Mouse (Mus musculus): ENCODE data around the gene Ddb2. TPM values are rescaled to one million over a fixed set of nuclear protein-coding genes. Genes with fewer than 3 reads are reported as not detected.

Gene Ddb2
- polyA plus RNA-seq, 1 experiment from 2014 or later: 20.6 TPM

DNA sequence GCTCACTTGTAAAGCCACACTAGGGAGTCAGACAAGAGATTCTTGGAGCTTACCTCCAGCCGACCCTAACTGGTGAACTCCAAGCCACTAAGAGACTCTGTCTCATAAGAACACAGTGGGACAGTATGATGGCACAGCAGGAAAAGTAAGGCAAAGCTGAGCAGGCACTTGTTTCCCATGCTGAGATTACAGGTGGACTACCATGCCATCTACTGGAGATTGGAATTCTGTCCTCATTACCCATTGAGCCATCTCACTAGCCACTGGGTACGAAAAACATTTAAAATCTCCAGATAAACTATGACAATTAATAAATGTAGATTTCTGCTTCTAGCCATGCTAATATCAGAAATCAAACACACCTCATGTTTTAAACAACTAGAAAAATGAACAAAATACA is 13.2 kb downstream of the Ddb2 start:
- H3K9me3 ChIP-seq (ENCODE audit: low read length): no peaks in the 10 kb centered on the region
- no peaks in the 10 kb centered on the region for H3K36me3 ChIP-seq (ENCODE audit: insufficient read depth, low read length)
- no peak overlapping the region for H3K27ac ChIP-seq (ENCODE audit: low read length)
- no peak overlapping the region for H3K9ac ChIP-seq (replicated peaks; ENCODE audit: low read length)
- H3K4me3 ChIP-seq (ENCODE audit: low read length): no peak overlapping the region
- ATAC-seq (ENCODE audit: low FRiP score, low TSS enrichment): no peak
- H3K4me2 ChIP-seq (replicated peaks; ENCODE audit: low read depth, low read length): no peak overlapping the region
- no peaks in the 10 kb centered on the region for H3K4me1 ChIP-seq (ENCODE audit: insufficient read depth, low read length)
- 90% methylated on average over 2 of the region's 2 CpGs for WGBS
- H3K27me3 ChIP-seq (ENCODE audit: insufficient read depth, low read length): no peaks in the 10 kb centered on the region

DNA sequence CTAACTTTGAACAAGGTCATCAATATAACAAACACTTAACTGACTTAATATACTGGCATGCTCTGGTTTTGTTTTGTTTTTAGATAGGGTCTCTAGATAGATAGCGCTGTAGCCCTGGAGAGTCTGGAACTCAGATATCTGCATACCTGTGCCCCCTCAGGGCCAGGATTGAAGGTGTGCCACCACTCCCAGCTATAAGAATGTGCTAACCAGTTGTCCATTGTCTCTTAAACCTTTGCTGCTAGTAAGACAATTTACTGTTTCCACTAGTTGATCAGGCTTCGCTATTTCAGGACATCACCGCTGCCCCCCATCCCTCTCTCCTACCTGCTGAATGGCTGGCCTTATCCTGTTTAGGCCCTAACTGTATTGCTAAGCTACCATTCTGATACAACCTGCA is 16.3 kb downstream of the Ddb2 start:
- H3K9ac ChIP-seq (replicated peaks; ENCODE audit: low read length): no peak overlapping the region
- H3K4me1 ChIP-seq (ENCODE audit: insufficient read depth, low read length): no peaks in the 10 kb centered on the region
- ATAC-seq (ENCODE audit: low FRiP score, low TSS enrichment): no peak
- H3K27ac ChIP-seq (ENCODE audit: low read length): no peak overlapping the region
- H3K27me3 ChIP-seq (ENCODE audit: insufficient read depth, low read length): no peaks in the 10 kb centered on the region
- 91% methylated on average over 3 of the region's 3 CpGs for WGBS
- H3K9me3 ChIP-seq (ENCODE audit: low read length): no peaks in the 10 kb centered on the region
- H3K36me3 ChIP-seq (ENCODE audit: insufficient read depth, low read length): peaks cover 3% of the 10 kb centered on the region; the same call in 1 of the 2 replicates
- H3K4me2 ChIP-seq (replicated peaks; ENCODE audit: low read depth, low read length): no peak overlapping the region
- H3K4me3 ChIP-seq (ENCODE audit: low read length): no peak overlapping the region

DNA sequence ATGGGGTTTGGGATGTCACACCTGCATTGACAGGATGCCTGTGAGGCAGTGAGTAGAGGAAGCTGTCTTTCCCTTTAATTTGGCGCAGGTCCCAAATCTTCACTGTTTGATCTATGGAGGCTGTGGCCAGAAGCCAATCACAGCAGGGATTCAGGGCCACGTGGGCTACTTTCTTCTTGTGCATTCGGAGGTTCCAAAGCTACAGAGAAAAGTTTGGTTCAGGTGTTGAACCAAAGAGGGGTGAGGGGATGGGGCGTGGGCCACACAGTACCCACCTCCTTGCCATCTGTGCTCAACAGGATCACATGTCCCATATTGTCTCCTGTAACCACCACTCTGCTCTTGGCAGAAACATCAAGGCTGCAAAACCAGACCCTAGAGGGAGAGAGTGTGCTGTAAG is 19.8 kb downstream of the Ddb2 start:
- Histone ChIP-seq H3K4me2 (replicated peaks; ENCODE audit: low read depth, low read length) (no peak overlapping the region), H3K27ac (ENCODE audit: low read length) (no peak overlapping the region), H3K27me3 (ENCODE audit: insufficient read depth, low read length) (no peaks in the 10 kb centered on the region), H3K36me3 (ENCODE audit: insufficient read depth, low read length) (peaks cover 7% of the 10 kb centered on the region; the same call in 1 of the 2 replicates), H3K9me3 (ENCODE audit: low read length) (no peaks in the 10 kb centered on the region), H3K4me1 (ENCODE audit: insufficient read depth, low read length) (no peaks in the 10 kb centered on the region), H3K4me3 (ENCODE audit: low read length) (no peak overlapping the region), H3K9ac (replicated peaks; ENCODE audit: low read length) (no peak overlapping the region)
- no peak for ATAC-seq (ENCODE audit: low FRiP score, low TSS enrichment)
- 62% methylated on average over 4 of the region's 4 CpGs for WGBS

DNA sequence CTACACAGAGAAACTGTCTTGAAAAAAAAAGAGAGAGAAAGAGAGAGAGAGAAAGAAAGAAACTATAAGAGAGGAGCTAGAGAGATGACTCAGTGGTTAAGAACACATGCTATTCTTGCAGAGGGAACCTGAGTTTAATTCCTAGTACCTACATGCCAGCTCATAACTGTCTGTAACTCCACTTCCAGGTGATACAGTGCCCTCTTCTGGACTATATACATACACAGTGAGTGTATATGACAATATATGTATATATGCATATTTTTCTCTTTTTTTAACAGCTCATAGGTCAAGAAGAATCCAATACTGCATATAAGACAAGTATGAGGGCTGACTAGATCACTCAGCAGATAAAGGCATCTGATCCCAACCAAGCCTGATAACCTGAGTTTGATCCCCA is 23.5 kb downstream of the Ddb2 start:
- Histone ChIP-seq H3K9ac (replicated peaks; ENCODE audit: low read length) (no peak overlapping the region), H3K36me3 (ENCODE audit: insufficient read depth, low read length) (peaks cover 30% of the 10 kb centered on the region), H3K4me1 (ENCODE audit: insufficient read depth, low read length) (no peaks in the 10 kb centered on the region), H3K4me3 (ENCODE audit: low read length) (no peak overlapping the region), H3K27ac (ENCODE audit: low read length) (no peak overlapping the region), H3K4me2 (replicated peaks; ENCODE audit: low read depth, low read length) (no peak overlapping the region), H3K9me3 (ENCODE audit: low read length) (no peaks in the 10 kb centered on the region), H3K27me3 (ENCODE audit: insufficient read depth, low read length) (no peaks in the 10 kb centered on the region)
- ATAC-seq (ENCODE audit: low FRiP score, low TSS enrichment): no peak

DNA sequence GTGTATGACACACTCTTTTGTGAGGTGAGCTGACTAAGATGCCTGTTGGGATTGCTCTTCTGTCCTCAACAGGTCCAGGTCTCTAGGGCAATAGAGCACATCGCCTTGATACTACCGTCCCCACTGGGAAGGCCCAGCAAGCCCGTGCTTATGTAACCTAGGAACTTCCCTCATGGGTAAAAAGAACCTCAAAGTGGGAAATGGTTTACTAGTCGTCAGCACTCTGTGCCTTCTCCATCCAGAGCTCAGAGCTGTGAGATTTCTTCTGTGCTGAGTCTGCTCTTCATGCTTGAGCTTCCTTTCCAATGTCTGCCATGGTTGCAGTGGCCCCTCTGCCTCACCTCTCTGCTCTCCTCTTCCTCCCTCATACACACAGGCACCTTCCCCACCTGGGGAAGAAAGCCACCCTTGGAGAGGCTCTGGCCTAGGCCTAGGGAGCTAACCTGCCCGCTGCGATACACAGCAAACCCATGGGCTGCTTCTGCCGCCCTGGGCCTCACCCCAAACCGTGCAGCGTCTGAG is 30.5 kb downstream of the Ddb2 start:
- Histone ChIP-seq H3K4me2 (replicated peaks; ENCODE audit: low read depth, low read length) (no peak overlapping the region), H3K9me3 (ENCODE audit: low read length) (no peaks in the 10 kb centered on the region), H3K27ac (ENCODE audit: low read length) (no peak overlapping the region), H3K4me1 (ENCODE audit: insufficient read depth, low read length) (peaks cover 15% of the 10 kb centered on the region), H3K4me3 (ENCODE audit: low read length) (no peak overlapping the region), H3K27me3 (ENCODE audit: insufficient read depth, low read length) (no peaks in the 10 kb centered on the region), H3K36me3 (ENCODE audit: insufficient read depth, low read length) (peaks cover 39% of the 10 kb centered on the region), H3K9ac (replicated peaks; ENCODE audit: low read length) (no peak overlapping the region)
- ATAC-seq (ENCODE audit: low FRiP score, low TSS enrichment): no peak
- WGBS: 96% methylated on average over 9 of the region's 9 CpGs

DNA sequence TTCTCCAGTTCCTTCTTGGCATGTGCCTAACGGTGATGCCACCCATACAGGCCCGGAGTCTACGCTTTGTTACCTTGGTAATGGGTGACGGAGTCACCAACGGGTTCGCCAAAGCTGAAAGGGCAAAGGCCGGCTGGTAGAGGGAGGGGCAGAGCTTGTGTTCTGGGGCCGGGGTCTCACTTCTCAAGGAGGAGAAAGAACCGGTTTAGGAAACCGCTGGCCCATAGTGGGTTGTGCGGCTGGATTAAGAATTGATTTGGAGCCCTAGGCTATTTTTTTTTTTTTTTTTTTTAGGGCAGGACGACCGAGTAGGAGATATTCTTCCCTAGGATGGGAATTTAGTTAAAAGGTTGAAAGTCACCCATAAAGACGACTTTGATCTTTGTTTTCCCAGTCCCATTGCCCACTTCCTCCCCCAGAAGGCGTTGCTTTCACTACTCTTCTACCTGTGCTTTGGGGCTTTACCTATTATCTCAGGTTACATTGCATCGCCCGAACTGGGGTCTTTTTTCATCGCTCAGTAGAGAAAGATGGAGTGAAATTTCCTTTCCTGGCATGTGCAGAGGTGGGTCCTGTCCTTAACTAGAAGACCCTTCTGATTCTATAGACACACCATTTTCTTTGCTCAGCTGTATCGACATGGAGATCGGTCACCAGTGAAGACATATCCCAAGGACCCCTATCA is 33.7 kb downstream of the Ddb2 start:
- peak overlapping the region; percentile 57 for H3K4me3 ChIP-seq (ENCODE audit: low read length)
- 10% methylated on average over 20 of the region's 20 CpGs for WGBS
- peak overlapping the region; percentile 91 for H3K9ac ChIP-seq (replicated peaks; ENCODE audit: low read length)
- H3K4me2 ChIP-seq (replicated peaks; ENCODE audit: low read depth, low read length): peak overlapping the region; percentile 76
- peaks cover 16% of the 10 kb centered on the region for H3K36me3 ChIP-seq (ENCODE audit: insufficient read depth, low read length)
- H3K9me3 ChIP-seq (ENCODE audit: low read length): no peaks in the 10 kb centered on the region
- ATAC-seq (ENCODE audit: low FRiP score, low TSS enrichment): no peak
- peak overlapping the region; percentile 14; the same call in 1 of the 2 replicates for H3K27ac ChIP-seq (ENCODE audit: low read length)
- no peaks in the 10 kb centered on the region for H3K27me3 ChIP-seq (ENCODE audit: insufficient read depth, low read length)
- peaks cover 15% of the 10 kb centered on the region for H3K4me1 ChIP-seq (ENCODE audit: insufficient read depth, low read length)

DNA sequence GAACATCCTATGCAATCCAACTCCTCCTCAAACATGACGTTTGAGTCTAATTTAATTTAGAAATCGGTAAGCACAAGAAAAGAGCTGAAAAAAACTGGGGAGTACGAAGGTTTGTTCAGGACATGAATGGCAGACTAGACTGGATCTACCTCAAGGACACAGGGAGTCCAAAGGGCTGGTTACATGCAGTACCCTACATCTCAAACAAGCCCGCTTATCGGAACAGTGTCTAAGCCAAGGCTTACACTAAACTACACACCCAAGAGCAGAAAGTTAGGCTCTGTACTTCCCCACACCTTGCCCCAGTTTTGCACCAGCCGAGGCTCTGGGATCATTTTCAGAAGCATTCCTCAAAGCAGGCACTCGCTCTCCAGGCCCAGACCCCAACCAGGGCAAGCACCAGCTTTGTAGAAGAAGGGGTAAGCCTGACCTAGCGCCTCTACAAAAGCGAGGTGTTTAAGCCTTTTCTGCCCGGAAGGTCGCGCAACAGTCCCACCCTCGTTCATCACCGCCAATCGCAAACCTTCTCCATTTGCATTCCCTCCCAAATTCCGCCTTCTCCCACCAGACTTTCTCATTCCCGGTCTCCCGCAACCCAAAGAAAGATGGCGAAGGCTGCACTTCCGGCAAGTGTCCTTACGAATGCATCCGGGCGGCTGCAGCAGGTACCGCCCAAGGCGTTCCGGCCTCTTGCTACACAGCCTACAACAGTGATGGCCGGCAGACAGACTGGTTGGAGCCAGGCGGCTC is 34.4 kb downstream of the Ddb2 start, which contains the start of the genes Nr1h3 and Acp2:
Gene Nr1h3, minus strand, starts transcription at position 613 of the 750 bp plus-strand sequence.
Gene Acp2, plus strand, starts transcription at position 664 of the 750 bp plus-strand sequence.
- Histone ChIP-seq H3K9me3 (ENCODE audit: low read length) (no peaks in the 10 kb centered on the region), H3K9ac (replicated peaks; ENCODE audit: low read length) (peak within 1 kb of the TSS; percentile 91), H3K27me3 (ENCODE audit: insufficient read depth, low read length) (no peaks in the 10 kb centered on the region), H3K36me3 (ENCODE audit: insufficient read depth, low read length) (peaks cover 11% of the 10 kb centered on the region), H3K27ac (ENCODE audit: low read length) (peak within 1 kb of the TSS; percentile 98), H3K4me1 (ENCODE audit: insufficient read depth, low read length) (peaks cover 15% of the 10 kb centered on the region), H3K4me3 (ENCODE audit: low read length) (peak within 1 kb of the TSS; percentile 57), H3K4me2 (replicated peaks; ENCODE audit: low read depth, low read length) (peak within 1 kb of the TSS; percentile 76)
- peak; percentile 97 for ATAC-seq (ENCODE audit: low FRiP score, low TSS enrichment)
- whole genome bisulfite sequencing: 2% methylated on average over 28 of the region's 28 CpGs

DNA sequence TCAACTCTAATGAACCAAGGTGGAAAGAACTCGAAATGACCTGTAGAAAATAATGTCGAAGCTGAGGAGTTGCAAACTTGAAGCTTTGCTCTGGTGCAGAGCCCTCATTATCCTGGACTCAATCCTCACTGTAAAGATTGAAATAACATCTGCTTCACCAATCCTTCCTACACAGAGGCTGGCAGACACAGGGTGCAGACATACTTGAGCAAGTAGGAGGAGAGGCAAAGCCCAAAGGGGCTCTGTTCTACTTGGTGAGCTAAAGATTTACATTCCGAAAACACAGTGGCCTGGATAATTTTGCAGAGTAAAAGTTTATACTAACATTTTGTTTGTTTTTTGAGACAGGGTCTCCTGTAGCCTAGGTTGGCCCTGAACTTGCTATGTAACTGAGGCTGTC is 37.9 kb downstream of the Ddb2 start:
- Histone ChIP-seq H3K4me1 (ENCODE audit: insufficient read depth, low read length) (peaks cover 17% of the 10 kb centered on the region), H3K27ac (ENCODE audit: low read length) (no peak overlapping the region), H3K36me3 (ENCODE audit: insufficient read depth, low read length) (no peaks in the 10 kb centered on the region), H3K27me3 (ENCODE audit: insufficient read depth, low read length) (no peaks in the 10 kb centered on the region), H3K4me3 (ENCODE audit: low read length) (no peak overlapping the region), H3K4me2 (replicated peaks; ENCODE audit: low read depth, low read length) (no peak overlapping the region), H3K9ac (replicated peaks; ENCODE audit: low read length) (no peak overlapping the region), H3K9me3 (ENCODE audit: low read length) (no peaks in the 10 kb centered on the region)
- 91% methylated on average over 3 of the region's 3 CpGs for WGBS
- ATAC-seq (ENCODE audit: low FRiP score, low TSS enrichment): no peak

DNA sequence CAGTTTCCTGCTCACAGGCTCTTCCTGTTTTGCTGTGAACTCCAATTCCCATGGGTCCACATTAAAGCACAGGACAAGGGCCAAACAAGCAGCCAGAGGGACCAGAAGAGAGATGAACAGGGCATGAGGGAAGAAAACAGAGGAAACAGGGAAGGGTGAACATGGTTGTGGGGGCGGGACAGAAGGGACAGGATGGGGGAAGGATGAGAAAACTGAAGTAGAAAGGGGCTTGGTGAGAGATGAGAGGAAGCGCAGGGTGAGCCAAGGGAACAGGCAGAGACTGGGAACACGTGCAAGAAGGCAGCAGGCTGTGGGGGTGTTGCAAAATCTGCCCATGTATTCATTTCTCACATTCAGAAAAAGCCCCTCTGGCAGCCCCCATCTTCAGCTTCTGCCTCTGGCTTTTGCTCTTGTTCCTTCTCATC is 40.2 kb downstream of the Ddb2 start:
- Histone ChIP-seq H3K27me3 (ENCODE audit: insufficient read depth, low read length) (no peaks in the 10 kb centered on the region), H3K4me1 (ENCODE audit: insufficient read depth, low read length) (peaks cover 7% of the 10 kb centered on the region), H3K36me3 (ENCODE audit: insufficient read depth, low read length) (no peaks in the 10 kb centered on the region), H3K4me3 (ENCODE audit: low read length) (no peak overlapping the region), H3K27ac (ENCODE audit: low read length) (no peak overlapping the region), H3K9me3 (ENCODE audit: low read length) (no peaks in the 10 kb centered on the region), H3K9ac (replicated peaks; ENCODE audit: low read length) (no peak overlapping the region; the same call in 1 of the 2 replicates), H3K4me2 (replicated peaks; ENCODE audit: low read depth, low read length) (no peak overlapping the region)
- WGBS: 45% methylated on average over 3 of the region's 3 CpGs
- no peak for ATAC-seq (ENCODE audit: low FRiP score, low TSS enrichment)
